Mouse (Mus musculus) CH12.LX (cell line): ENCODE results near the gene Fuz.

Experiments used
- CHD1 ChIP-seq: IDR thresholded peaks from 2 replicates; pipeline ENCODE4 v1.6.1; 2012; ENCODE audit warnings: low read depth, low read length, improper control_type of control experiment, inconsistent platforms
- CTCF ChIP-seq, 2 experiments: IDR thresholded peaks in 1 of 2; conservative IDR thresholded peaks in 1 of 2; 2 replicates each; pipeline ENCODE4 v1.5.1; 2011 to 2012; ENCODE audit warnings: low read depth in 2 of 2, low read length in 2 of 2, improper control_type of control experiment in 1 of 2, inconsistent platforms in 1 of 2, mild to moderate bottlenecking in 1 of 2, moderate library complexity in 1 of 2
- ELF1 ChIP-seq: IDR thresholded peaks from 2 replicates; pipeline ENCODE4 v1.6.1; 2014; ENCODE audit warnings: low read depth, mild to moderate bottlenecking, inconsistent platforms, low read length, improper control_type of control experiment
- EP300 ChIP-seq: IDR thresholded peaks from 2 replicates; pipeline ENCODE4 v1.6.1; 2011; ENCODE audit warnings: low read length, improper control_type of control experiment
- GABPA ChIP-seq: IDR thresholded peaks from 2 replicates; pipeline ENCODE4 v1.6.1; 2012; ENCODE audit warnings: low read depth, low read length, improper control_type of control experiment, inconsistent platforms; ENCODE audit not compliant: insufficient replicate concordance
- HCFC1 ChIP-seq: IDR thresholded peaks from 2 replicates; pipeline ENCODE4 v1.6.1; 2012; ENCODE audit warnings: low read depth, mild to moderate bottlenecking, inconsistent platforms, low read length, improper control_type of control experiment
- MAX ChIP-seq: IDR thresholded peaks from 2 replicates; pipeline ENCODE4 v1.6.1; 2011; ENCODE audit warnings: low read length, improper control_type of control experiment
- NELFE ChIP-seq: IDR thresholded peaks from 2 replicates; pipeline ENCODE4 v1.6.1; 2011; ENCODE audit warnings: low read depth, low read length, improper control_type of control experiment
- POLR2A ChIP-seq: IDR thresholded peaks from 2 replicates; pipeline ENCODE4 v1.6.1; 2011; ENCODE audit warnings: low read depth, mild to moderate bottlenecking, improper control_type of control experiment, low read length
- POLR2AphosphoS2 ChIP-seq: IDR thresholded peaks from 2 replicates; pipeline ENCODE4 v1.6.1; 2011; ENCODE audit warnings: low read depth, low read length, improper control_type of control experiment
- RAD21 ChIP-seq: IDR thresholded peaks from 2 replicates; pipeline ENCODE4 v1.6.1; 2011; ENCODE audit warnings: low read depth, mild to moderate bottlenecking, low read length, improper control_type of control experiment, moderate library complexity
- SIN3A ChIP-seq: IDR thresholded peaks from 2 replicates; pipeline ENCODE4 v1.6.1; 2012; ENCODE audit warnings: low read length, improper control_type of control experiment, inconsistent platforms
- SMC3 ChIP-seq: IDR thresholded peaks from 2 replicates; pipeline ENCODE4 v1.6.1; 2011; ENCODE audit warnings: low read depth, low read length, improper control_type of control experiment
- TBP ChIP-seq: conservative IDR thresholded peaks from 2 replicates; pipeline ENCODE4 v1.6.1; 2011; ENCODE audit warnings: low read depth, low read length, improper control_type of control experiment

DNA sequence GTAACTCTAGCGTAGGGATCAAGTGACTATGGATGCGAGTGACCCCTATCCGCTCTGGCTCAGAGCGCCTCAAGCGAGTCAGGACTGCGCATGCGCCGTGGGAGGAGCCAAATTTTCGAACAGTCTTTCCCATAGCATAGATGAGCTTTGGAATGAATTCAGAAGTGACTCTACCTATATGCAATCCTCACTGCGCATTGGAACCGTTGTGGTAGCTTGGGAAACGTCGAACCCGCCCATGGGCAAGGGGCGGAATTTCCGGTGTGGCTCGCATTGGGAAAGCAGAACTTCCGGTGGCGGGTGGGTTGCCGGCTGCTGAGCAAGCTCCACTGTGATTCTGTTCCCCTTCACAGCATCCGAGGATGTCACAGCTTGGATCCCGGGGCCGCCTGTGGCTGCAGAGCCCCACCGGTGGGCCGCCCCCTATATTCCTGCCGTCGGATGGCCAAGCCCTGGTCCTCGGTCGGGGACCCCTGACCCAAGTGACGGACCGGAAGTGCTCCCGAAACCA is 38.8 kb upstream of the Fuz start, which contains the start of gene Pnkp:
- TF ChIP-seq POLR2A, result peak; percentile 79
- peak; percentile 83 for TF ChIP-seq ELF1
- peak; percentile 81 for TF ChIP-seq HCFC1
- TF ChIP-seq EP300, result no peak
- peak; percentile 70 for TF ChIP-seq NELFE
- peak; percentile 71; the same call in 1 of the 2 replicates for TF ChIP-seq MAX
- TF ChIP-seq SMC3, result no peak
- no peak for TF ChIP-seq CTCF (conservative IDR thresholded peaks at IDR 0.05 in 1 of 2, IDR thresholded peaks at IDR 0.05 in 1 of 2; ENCODE audit: low read depth in 2 of 2, low read length in 2 of 2)
- no peak for TF ChIP-seq CHD1
- TF ChIP-seq GABPA, result no peak
- TF ChIP-seq SIN3A, result peak; percentile 89
- no peak for TF ChIP-seq RAD21
- TF ChIP-seq TBP, result peak; percentile 73; the same call in 1 of the 2 replicates
- peak; percentile 76; the same call in 1 of the 2 replicates for TF ChIP-seq POLR2AphosphoS2
